Mouse (Mus musculus) stomach, embryonic 14.5 days (tissue): ENCODE results near the gene Aoah. TPM values are rescaled to one million over a fixed set of nuclear protein-coding genes. Genes with fewer than 3 reads are reported as not detected.

Experiments used
- ATAC-seq: fragments of 200-750 bp; cut with Nextera tagmentation; 2 replicates; pipeline ENCODE4 v1.8.0; 2017; ENCODE audit warnings: low read depth, moderate TSS enrichment; ENCODE audit not compliant: insufficient number of reproducible peaks, insufficient read depth, low FRiP score
- H3K27ac ChIP-seq: fragments of 300-500 bp; sonication (generic); 2 replicates; pipeline ENCODE4 v1.5.1; 2014; ENCODE audit warnings: mild to moderate bottlenecking, low read length, moderate library complexity, mixed read lengths
- H3K27me3 ChIP-seq: fragments of 300-500 bp; sonication (generic); 2 replicates; pipeline ENCODE4 v1.6.1; 2014; ENCODE audit warnings: low read length, control low read depth, mixed read lengths; ENCODE audit not compliant: control insufficient read depth, insufficient read depth
- H3K36me3 ChIP-seq: fragments of 300-500 bp; sonication (generic); 2 replicates; pipeline ENCODE4 v1.6.1; 2014; ENCODE audit warnings: mild to moderate bottlenecking, control low read depth, low read length, moderate library complexity, mixed read lengths; ENCODE audit not compliant: control insufficient read depth, insufficient read depth
- H3K4me1 ChIP-seq: fragments of 300-500 bp; sonication (generic); 2 replicates; pipeline ENCODE4 v1.6.1; 2014; ENCODE audit warnings: low read length, control low read depth, mixed read lengths; ENCODE audit not compliant: control insufficient read depth, insufficient read depth
- H3K4me2 ChIP-seq: fragments of 300-500 bp; sonication (generic); replicated peaks from 2 replicates; pipeline ENCODE4 v1.6.1; 2014; ENCODE audit warnings: low read depth, low read length, control low read depth
- H3K4me3 ChIP-seq: fragments of 300-500 bp; sonication (generic); 2 replicates; pipeline ENCODE4 v1.5.1; 2014; ENCODE audit warnings: low read depth, low read length, control low read depth
- H3K9ac ChIP-seq: fragments of 300-500 bp; sonication (generic); replicated peaks from 2 replicates; pipeline ENCODE4 v1.6.1; 2014; ENCODE audit warnings: low read depth, mild to moderate bottlenecking, control low read depth, low read length, moderate library complexity, mixed read lengths
- H3K9me3 ChIP-seq: fragments of 300-500 bp; sonication (generic); 2 replicates; pipeline ENCODE4 v1.6.1; 2016; ENCODE audit warnings: low read depth, low read length, control low read depth; ENCODE audit not compliant: control insufficient read depth
- WGBS: fragments of 180-500 bp; shearing (Covaris S2); extraction: QIAGEN DNeasy Blood & Tissue Kit; methylation state at CpG from one replicate; pipeline ENCODE4 v1.1.7; 2014; 5-methylcytosine and 5-hydroxymethylcytosine counted together
- polyA plus RNA-seq: library from polyadenylated mRNA; unstranded; fragments of >200 nt; fragmentation: Nextera tagmentation; extraction: Ambion mirVana; gene quantifications from 2 replicates; pipeline ENCODE4 v1.2.1, GENCODE M21; 2014

The Aoah gene
- 1.2 and 1.8 TPM in 2 replicates for polyA plus RNA-seq

DNA sequence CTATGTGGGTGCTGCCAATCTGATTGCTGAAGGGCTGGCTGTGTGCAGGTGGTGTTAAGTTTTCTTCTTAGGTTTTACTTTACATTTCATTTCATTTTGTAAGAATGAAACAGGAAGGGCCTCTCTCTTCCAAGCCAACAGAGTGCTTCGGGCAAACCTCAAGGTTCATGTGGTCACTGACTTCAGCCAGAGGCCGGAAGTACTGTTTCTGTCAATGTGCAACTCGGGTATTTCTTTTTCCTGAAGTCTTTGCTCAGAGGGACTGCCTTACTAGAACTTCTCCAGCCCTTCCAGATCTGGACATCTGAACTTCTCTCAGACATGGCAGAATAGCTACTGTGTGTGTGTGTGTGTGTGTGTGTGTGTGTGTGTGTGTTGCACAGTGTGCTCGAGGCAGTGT, at the start of gene Aoah:
Aoah (plus strand) TSS at position 213 of the 400 bp plus-strand sequence.
- Histone ChIP-seq H3K36me3 (no peaks in the 10 kb centered on the region), H3K9ac (no peak within 1 kb of the TSS), H3K27ac (no peak within 1 kb of the TSS), H3K4me1 (no peaks in the 10 kb centered on the region), H3K4me3 (no peak within 1 kb of the TSS), H3K27me3 (no peaks in the 10 kb centered on the region), H3K9me3 (no peaks in the 10 kb centered on the region), H3K4me2 (no peak within 1 kb of the TSS)
- WGBS = 83% methylated on average over 4 of the region's 4 CpGs
- no peak for ATAC-seq

- ATAC-seq = no peak
- H3K27ac ChIP-seq = no peak overlapping the region
Observed at GRCm38 (mm10) chr13:20754843-20755242, 39.1 kb upstream of the Aoah start.

DNA sequence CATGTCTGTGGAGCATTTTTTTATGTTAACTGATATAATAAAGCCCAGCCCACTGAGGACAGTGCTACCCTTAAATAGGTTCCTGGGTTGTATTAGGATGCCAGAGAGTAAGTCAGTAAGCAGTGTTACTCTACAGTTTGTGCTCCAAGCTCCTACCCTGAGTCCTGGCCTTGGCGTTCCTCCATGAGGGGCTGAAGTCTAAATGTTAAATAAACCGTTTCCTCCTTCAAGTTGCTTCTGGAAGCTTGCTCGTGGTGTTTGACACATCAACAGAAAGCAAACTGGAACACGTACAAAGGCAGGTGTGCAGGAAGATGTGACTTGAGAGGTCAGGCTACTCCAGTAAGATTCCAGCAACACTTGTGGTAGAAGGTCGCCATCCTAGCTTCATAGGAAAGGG, 10.3 kb upstream of the Aoah start:
- 71% methylated on average over 5 of the region's 5 CpGs for WGBS
- no peaks in the 10 kb centered on the region for H3K4me1 ChIP-seq
- H3K9me3 ChIP-seq = no peaks in the 10 kb centered on the region
- H3K27me3 ChIP-seq = no peaks in the 10 kb centered on the region
- no peak overlapping the region for H3K9ac ChIP-seq
- no peak overlapping the region for H3K4me3 ChIP-seq
- H3K27ac ChIP-seq = no peak overlapping the region
- no peak overlapping the region for H3K4me2 ChIP-seq
- ATAC-seq = no peak
- no peaks in the 10 kb centered on the region for H3K36me3 ChIP-seq

More at GRCm38 (mm10) chr13:20754843-20755242, 39.1 kb upstream of the Aoah start:
- Histone ChIP-seq H3K9ac (no peak overlapping the region), H3K36me3 (no peaks in the 10 kb centered on the region), H3K4me1 (no peaks in the 10 kb centered on the region), H3K9me3 (no peaks in the 10 kb centered on the region), H3K27me3 (no peaks in the 10 kb centered on the region), H3K4me2 (no peak overlapping the region), H3K4me3 (no peak overlapping the region)
- WGBS = 76% methylated on average over 1 of the region's 1 CpGs

DNA sequence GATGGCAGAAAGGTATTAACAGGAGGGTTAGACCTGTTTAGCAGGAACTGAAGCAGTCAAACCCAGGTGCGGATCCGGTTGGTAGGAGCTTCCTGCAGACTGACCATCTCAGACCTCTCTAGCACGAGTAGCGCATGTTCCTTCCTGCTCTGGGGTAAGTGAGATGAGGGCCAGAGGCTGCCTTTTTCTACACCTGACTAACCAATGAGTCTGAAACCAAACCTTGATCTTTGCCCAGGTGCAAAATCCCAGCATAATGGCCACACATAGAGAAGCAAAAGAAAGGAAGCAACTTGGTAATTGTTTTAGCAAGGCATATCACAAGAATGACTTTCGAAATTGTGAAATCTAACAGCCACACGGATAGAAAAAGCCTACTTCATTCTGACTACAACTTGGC, 9.9 kb upstream of the Aoah start:
- H3K27ac ChIP-seq = no peak overlapping the region
- no peaks in the 10 kb centered on the region for H3K36me3 ChIP-seq
- ATAC-seq = no peak
- H3K4me1 ChIP-seq = no peaks in the 10 kb centered on the region
- H3K9me3 ChIP-seq = no peaks in the 10 kb centered on the region
- 89% methylated on average over 6 of the region's 6 CpGs for WGBS
- no peak overlapping the region for H3K4me3 ChIP-seq
- no peak overlapping the region for H3K4me2 ChIP-seq
- H3K9ac ChIP-seq = no peak overlapping the region
- no peaks in the 10 kb centered on the region for H3K27me3 ChIP-seq

DNA sequence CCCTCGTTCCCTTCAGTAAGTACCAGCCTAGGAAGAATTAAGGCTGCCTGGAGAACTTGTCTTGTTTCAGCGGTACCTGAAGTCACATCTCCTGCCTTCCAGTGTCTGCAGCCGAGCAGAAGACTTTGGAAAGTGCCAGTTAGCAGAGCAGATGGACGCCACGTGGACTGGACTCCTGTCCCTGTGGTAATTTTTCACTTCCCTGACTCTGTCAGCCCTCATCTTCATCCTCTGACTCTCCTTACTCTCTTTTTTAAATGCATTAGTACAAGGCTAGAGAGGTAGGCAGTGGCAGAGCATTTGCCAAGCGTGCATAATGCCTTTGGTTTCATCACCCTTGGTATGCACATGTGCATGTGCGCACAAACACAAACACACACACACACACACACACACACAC, 8.0 kb upstream of the Aoah start:
- H3K4me2 ChIP-seq = no peak overlapping the region
- no peak overlapping the region for H3K27ac ChIP-seq
- no peaks in the 10 kb centered on the region for H3K36me3 ChIP-seq
- H3K9ac ChIP-seq = no peak overlapping the region
- H3K4me1 ChIP-seq = no peaks in the 10 kb centered on the region
- ATAC-seq = no peak
- H3K9me3 ChIP-seq = no peaks in the 10 kb centered on the region
- H3K27me3 ChIP-seq = no peaks in the 10 kb centered on the region
- no peak overlapping the region for H3K4me3 ChIP-seq
- WGBS = 80% methylated on average over 7 of the region's 7 CpGs

GRCm38 (mm10) chr13:20786825-20787245, 7.1 kb upstream of the Aoah start:
- 67% methylated on average over 1 of the region's 1 CpGs for WGBS
- Histone ChIP-seq H3K36me3 (no peaks in the 10 kb centered on the region), H3K9ac (no peak overlapping the region), H3K4me3 (no peak overlapping the region), H3K4me1 (no peaks in the 10 kb centered on the region), H3K9me3 (no peaks in the 10 kb centered on the region), H3K4me2 (no peak overlapping the region), H3K27ac (no peak overlapping the region), H3K27me3 (no peaks in the 10 kb centered on the region)
- ATAC-seq = no peak

GRCm38 (mm10) chr13:20787952-20788351, 6.0 kb upstream of the Aoah start:
- no peak for ATAC-seq
- Histone ChIP-seq H3K9ac (no peak overlapping the region), H3K27me3 (no peaks in the 10 kb centered on the region)

GRCm38 (mm10) chr13:20796651-20797050, 2.7 kb downstream of the Aoah start:
- Histone ChIP-seq H3K27me3 (no peaks in the 10 kb centered on the region), H3K9ac (no peak overlapping the region), H3K4me3 (no peak overlapping the region), H3K36me3 (no peaks in the 10 kb centered on the region), H3K9me3 (no peaks in the 10 kb centered on the region), H3K27ac (no peak overlapping the region), H3K4me2 (no peak overlapping the region), H3K4me1 (no peaks in the 10 kb centered on the region)
- ATAC-seq = no peak
- whole genome bisulfite sequencing = 84% methylated on average over 3 of the region's 3 CpGs

More at GRCm38 (mm10) chr13:20787952-20788351, 6.0 kb upstream of the Aoah start:
- H3K4me1 ChIP-seq = no peaks in the 10 kb centered on the region
- H3K4me2 ChIP-seq = no peak overlapping the region
- no peak overlapping the region for H3K27ac ChIP-seq
- no peaks in the 10 kb centered on the region for H3K9me3 ChIP-seq
- no peaks in the 10 kb centered on the region for H3K36me3 ChIP-seq
- no peak overlapping the region for H3K4me3 ChIP-seq
- WGBS = 85% methylated on average over 4 of the region's 4 CpGs

GRCm38 (mm10) chr13:20798536-20798935, 4.6 kb downstream of the Aoah start:
- H3K4me3 ChIP-seq = no peak overlapping the region
- ATAC-seq = no peak
- no peaks in the 10 kb centered on the region for H3K4me1 ChIP-seq
- no peaks in the 10 kb centered on the region for H3K9me3 ChIP-seq
- H3K9ac ChIP-seq = no peak overlapping the region
- no peak overlapping the region for H3K27ac ChIP-seq
- H3K36me3 ChIP-seq = no peaks in the 10 kb centered on the region
- no peak overlapping the region for H3K4me2 ChIP-seq
- 35% methylated on average over 2 of the region's 2 CpGs for WGBS
- H3K27me3 ChIP-seq = no peaks in the 10 kb centered on the region
